Mouse (Mus musculus) urinary bladder, postnatal 4 days (tissue): ENCODE results near the gene Fam69a.
"Not testable (repeated sequence)": the region's sequence is repeated elsewhere in the genome, so short reads cannot be mapped to it uniquely, and the experiment has no call there.

Source experiments
- DNase-seq, 2 experiments: peaks; one replicate each; pipeline ENCODE4 v3.0.0; 2021 to 2022; ENCODE audit warnings: low spot score in 2 of 2

The Fam69a gene

DNA sequence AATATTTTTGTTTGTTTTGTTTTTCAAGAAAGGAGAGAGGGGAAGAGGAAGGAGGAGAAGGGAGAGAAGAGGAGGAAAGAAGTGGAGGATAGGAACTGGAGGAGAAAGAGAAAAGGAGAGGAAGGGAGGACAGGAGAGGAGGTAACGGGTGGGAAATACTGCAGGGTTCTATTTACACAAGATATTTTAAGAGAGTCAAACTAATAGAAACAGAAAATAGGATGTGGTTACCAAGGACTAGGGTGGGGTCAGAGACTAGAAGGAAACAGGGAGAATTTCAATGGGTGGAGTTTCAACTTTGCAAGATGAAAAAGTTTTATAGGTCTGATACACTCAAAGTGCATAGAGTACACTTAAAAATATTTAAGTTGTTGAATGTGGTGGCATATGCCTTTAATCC, 7.0 kb downstream of the Fam69a start:
- DNase-seq: no peak

- DNase-seq: no peak
Observed at GRCm38 (mm10) chr5:107978289-107979035, 8.4 kb downstream of the Fam69a start.

DNA sequence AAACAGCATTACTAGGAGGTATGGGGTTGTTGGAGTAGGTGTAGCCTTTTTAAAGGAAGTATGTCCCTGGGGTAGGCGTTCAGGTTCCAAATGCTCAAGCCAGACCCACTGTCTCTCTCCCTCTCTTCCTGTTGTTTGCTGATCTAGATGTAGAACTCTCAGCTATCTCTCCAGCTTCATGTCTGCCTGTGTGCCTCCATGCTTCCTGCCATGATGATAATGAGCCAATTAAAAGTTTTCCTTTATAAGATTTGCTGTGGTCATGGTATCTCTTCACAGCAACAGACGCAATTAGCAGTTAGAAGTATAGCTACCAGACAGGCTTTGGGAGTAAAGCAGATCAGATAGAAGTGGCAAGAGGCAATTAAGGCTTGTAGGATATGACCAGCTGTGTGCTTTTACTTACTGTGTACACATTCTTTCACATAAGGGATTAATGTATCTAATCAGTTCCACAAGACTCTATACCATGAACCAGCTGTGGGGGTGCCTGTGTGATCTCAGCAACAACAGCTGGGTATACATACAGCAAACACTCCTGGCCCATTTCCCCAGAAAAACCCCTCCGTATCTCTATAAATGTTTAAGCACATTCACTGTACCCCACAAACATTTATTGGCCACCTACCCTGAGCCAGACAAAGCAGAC, 9.1 kb downstream of the Fam69a start:
- DNase-seq: no peak

DNA sequence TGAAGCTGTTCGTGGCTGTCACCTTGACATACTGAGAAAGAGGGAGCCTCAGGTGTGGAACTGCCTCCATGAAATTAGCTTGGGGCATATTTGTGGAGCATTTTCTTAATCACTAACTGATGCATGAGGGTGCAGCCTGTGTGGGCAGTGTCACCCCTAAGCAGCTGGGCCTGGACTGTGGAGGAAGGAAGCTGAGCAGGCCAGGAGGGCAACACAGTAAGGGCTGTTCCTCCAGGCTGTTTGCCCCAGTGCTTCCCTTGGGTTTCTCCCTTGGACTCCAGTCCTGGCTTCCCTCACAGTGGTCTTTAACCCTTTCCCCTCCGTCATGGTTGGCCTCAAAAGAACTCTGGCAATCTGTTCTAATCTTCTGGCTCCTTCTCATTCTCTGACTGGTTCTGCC, 13.6 kb downstream of the Fam69a start:
- DNase-seq: no peak

- no peak for DNase-seq
Observed at GRCm38 (mm10) chr5:107972444-107973272, 14.2 kb downstream of the Fam69a start.

- DNase-seq: no peak
Observed at GRCm38 (mm10) chr5:107971069-107971468, 15.8 kb downstream of the Fam69a start.

GRCm38 (mm10) chr5:107969818-107970217, 17.1 kb downstream of the Fam69a start:
- not testable (repeated sequence) for DNase-seq

- DNase-seq: no peak
Observed at GRCm38 (mm10) chr5:107968079-107968478, 18.8 kb downstream of the Fam69a start.

- no peak for DNase-seq
Observed at GRCm38 (mm10) chr5:107966841-107967457, 19.9 kb downstream of the Fam69a start.

GRCm38 (mm10) chr5:107966156-107966555, 20.7 kb downstream of the Fam69a start:
- no peak for DNase-seq

DNA sequence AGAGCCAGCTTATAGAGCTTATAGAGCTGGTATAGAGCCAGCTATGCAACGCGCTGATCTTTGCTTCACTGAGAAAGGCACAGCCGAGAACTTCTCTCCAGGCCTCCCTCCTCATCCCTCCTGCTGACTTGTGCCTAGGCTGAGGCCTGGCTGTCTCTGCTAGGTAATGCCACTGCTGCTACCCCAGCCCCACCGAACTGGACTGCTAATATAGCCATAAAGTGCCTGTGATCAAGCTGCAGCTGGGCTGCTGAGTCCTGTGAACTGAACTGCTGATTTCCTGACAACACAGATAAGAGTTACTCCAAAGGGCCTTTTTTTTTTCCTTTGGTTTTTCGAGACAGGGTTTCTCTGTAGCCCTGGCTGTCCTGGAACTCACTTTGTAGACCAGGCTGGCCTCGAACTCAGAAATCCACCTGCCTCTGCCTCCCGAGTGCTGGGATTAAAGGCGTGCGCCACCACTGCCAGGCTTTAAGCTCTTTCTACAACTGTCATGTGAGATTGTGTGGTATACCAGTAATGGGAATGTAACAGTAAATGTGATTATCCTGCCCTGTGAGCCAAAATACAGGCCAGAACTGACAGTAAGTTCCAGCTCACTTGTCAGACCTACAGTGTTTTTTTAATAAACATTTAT, 21.4 kb downstream of the Fam69a start:
- no peak for DNase-seq

DNA sequence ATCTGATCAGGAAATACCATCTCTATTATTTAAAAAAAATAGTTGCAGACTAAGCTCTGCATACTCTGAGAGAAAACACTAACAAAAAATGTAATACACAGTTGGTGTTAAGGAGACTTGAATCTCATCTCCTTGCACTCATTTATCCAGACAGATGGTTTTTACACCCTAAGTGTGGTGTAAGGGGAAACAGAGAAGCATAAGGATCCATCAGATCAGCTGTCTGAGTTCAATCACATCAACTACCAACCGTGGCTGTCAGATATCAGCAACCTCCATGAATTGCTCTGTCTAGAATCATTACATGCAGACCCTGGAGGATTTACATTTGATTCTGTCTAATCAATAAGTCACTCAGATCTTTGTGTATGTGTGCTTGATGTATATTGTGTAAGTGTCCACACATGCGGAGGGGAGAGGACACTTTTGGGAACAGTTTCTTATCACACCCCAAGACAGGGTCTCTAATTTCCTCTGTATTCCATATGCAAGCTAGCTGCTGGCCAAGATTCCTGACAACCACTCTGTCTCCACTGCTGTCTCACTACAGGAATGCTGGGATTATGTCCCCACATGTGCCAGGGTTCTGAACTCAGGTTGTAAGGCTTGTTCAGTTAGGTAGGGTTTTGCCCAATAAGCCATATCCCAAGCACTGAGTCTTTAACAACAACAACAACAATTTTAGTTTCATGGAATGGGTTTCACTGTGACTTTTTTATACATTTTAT, 22.7 kb downstream of the Fam69a start:
- DNase-seq: no peak

GRCm38 (mm10) chr5:107961438-107962251, 25.2 kb downstream of the Fam69a start:
- DNase-seq: no peak

DNA sequence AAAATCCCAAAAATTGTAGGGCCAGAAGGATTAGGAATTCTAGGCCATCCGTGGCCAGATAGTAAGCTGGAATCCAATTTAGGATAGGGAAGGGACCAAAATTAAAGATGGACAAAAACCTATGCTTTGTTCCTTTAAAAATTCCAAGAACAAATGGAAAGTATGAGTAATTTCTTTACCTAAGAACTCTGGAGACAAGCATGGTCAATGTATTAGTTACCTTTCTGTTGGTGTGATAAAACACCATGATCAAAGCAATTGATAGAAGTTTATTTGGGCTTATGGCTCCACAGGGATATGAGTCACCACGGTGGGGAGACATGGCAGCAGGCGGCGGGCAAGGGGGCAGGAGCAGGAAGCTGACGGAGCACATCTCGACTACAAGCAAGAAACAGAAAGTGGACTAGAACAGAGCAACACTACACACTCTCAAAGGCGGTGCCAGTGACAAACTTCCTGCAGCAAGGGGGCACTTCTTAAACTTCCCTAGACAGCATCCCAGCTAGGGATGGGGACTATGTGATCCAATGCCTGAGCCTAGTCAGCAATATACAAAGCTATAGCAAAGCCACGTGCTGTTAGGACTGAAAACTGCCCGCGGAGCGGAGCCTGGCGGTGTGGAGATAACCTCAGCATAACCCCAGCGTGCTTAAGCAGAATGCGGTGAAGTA, 26.2 kb downstream of the Fam69a start:
- no peak for DNase-seq

- DNase-seq: no peak
Observed at GRCm38 (mm10) chr5:107959624-107960300, 27.1 kb downstream of the Fam69a start.

- no peak for DNase-seq
Observed at GRCm38 (mm10) chr5:107950643-107951042, 36.2 kb downstream of the Fam69a start.

DNA sequence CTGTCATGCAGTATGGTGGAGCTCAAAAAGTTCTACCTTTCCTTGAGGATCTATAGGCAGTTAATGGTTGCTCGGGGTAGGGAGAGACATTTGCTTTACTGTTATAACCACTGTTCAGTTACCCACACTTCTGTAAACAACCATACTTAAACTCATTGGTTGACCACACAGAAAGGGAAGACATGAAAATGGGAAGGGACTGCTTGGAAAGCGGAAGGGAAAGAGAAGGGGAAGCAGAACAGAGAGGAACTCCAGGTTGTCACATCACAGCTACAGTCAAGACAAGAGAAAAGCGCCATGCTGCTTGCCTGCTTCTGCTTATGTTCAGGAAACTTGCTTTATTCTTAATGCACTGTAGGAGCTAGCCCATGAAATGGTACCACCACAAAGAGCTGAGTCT, 37.3 kb downstream of the Fam69a start:
- no peak for DNase-seq

DNA sequence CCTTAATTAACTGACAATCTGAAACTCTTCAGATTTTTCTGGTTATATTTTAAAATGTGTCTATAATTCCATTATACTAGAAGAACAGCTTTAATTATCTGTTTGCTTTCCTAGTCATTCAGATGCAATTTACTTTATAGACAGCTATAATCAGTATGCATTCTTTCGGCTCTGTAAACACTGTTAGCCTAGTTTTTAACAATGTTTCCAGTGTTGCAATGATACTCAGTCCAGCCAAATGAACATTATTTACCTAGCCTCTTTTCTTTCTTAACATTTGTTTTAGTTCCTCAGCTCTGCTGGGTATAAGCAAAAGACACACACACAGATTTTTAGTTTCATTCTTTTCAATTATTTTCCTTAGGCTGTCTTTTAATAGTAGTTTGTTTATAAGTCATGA, 38.0 kb downstream of the Fam69a start:
- DNase-seq: no peak

DNA sequence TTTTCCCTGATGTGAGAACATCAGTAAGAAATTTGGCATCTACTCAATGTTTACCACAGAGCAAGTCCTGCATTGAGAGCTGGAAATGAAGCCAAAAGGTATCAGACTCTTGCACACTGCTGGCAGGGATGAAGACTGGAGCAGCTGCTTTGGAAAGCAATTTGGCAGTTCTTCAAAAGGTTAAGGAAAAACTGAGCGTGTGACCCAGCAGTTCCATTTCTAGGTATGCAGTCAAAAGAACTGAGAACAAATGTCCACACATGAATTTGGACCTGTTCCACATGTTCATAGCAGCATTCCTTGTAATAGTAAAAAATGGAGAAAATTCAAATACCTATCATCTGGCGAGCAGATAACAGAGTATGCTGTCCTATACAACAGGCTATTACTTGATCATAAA, 39.3 kb downstream of the Fam69a start:
- no peak for DNase-seq
